Mouse (Mus musculus): ENCODE data around the gene Atxn7. TPM values are rescaled to one million over a fixed set of nuclear protein-coding genes. Genes with fewer than 3 reads are reported as not detected.

Atxn7 gene
- polyA plus RNA-seq, 1 experiment: not detected

DNA sequence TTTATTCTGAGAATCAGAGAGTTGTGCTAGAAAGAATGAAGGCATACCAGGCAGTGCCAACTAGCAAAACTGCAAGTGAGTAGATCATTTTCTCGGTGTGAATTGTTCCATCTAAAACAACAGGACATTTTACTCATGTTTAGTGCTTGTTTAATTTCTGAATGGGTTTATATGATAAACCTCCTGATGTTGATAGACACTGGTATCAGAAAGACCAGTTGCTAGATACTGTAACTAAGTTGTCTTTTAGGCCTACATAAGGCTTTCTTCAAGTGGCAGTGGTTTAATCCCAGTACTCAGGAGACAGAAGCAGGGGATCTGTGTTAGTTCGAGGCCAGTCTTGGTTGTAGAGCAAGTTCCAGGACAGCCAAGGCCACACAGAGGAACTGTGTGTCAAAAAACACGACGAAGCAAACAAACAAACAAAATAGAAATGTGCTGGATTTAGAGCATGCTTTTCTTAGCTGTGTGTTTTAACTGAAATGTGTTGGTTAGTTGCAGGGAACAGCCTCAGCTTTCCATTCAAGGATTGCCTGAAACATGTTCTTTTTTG is 125.5 kb downstream of the Atxn7 start:
- no peak for TF ChIP-seq CTCF (IDR thresholded peaks at IDR 0.05; ENCODE audit: insufficient read depth, low read depth, low read length)
- no peak for TF ChIP-seq POLR2A (IDR thresholded peaks at IDR 0.05; ENCODE audit: insufficient read depth, low read depth, low read length)
- no peaks in the 10 kb centered on the region for H3K4me1 ChIP-seq (ENCODE audit: control insufficient read depth, insufficient read depth, low read length)
- no peak overlapping the region for H3K27ac ChIP-seq (ENCODE audit: insufficient read depth, low read depth, low read length)
- no peak overlapping the region for H3K4me3 ChIP-seq (ENCODE audit: insufficient read depth, low read depth, low read length)
- 55% methylated on average over 4 of the region's 4 CpGs for WGBS

DNA sequence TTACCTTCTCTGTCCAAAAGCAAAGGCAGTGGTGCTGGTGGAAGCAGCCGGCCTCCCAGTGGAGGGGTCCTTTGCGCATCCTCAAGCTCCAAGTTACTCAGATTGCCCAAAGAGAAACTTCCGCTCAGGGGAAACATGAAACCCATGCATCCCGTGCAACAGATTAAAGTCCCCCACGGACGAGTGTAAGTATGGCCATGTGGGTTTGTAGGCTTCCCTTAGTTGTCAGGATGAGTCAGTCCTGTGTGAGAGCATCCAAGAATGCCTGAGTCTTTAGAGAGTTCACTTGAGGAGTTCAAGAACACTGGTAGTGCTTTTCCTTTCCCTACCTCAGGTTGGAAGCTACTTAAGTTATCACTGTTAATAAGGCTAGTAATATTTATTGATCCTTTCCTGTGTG is 126.1 kb downstream of the Atxn7 start:
- Histone ChIP-seq H3K4me1 (ENCODE audit: control insufficient read depth, insufficient read depth, low read length) (no peaks in the 10 kb centered on the region), H3K27ac (ENCODE audit: insufficient read depth, low read depth, low read length) (no peak overlapping the region), H3K4me3 (ENCODE audit: insufficient read depth, low read depth, low read length) (no peak overlapping the region)
- 82% methylated on average over 6 of the region's 6 CpGs for WGBS
- no peak for TF ChIP-seq CTCF (IDR thresholded peaks at IDR 0.05; ENCODE audit: insufficient read depth, low read depth, low read length)
- no peak for TF ChIP-seq POLR2A (IDR thresholded peaks at IDR 0.05; ENCODE audit: insufficient read depth, low read depth, low read length)

DNA sequence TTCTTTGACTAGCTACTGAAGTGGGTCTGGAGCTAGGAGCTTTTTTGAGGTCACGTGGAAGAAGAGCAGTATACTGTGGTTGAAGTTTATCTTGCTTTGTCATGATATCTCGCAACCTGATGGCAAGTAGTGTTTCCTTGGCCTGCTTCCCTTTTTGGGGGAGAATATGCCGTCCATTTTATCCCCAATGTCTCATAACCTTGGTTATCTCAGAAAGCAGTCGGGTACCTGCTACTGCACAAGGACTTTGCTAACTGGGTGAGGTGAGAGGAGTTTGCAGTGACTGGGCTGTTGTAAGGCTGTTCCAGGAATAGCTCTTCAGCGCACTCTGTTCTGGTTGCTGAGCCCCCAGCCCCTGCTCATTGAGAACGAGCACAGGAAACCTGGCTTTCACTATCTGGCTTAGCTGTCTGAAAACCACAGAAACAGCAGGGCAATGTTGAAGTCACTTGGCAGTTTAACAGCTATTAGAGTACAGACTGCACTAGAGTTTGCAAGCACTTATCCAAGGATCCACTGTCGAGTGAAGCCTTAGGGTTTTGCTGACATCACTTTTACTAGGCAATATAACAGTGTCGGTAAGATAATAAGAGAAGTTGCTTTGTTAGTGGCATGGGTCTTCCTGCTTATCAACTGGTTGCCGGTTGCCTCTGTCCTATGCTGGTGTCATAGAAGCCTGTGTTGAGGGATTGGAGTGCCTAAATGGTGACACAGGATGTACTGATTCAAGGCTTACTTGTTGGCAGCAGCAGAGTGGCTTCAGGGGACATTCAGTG is 127.0 kb downstream of the Atxn7 start:
- no peak overlapping the region for H3K27ac ChIP-seq (ENCODE audit: insufficient read depth, low read depth, low read length)
- H3K4me1 ChIP-seq (ENCODE audit: control insufficient read depth, insufficient read depth, low read length): no peaks in the 10 kb centered on the region
- TF ChIP-seq POLR2A (IDR thresholded peaks at IDR 0.05; ENCODE audit: insufficient read depth, low read depth, low read length) (no peak), CTCF (IDR thresholded peaks at IDR 0.05; ENCODE audit: insufficient read depth, low read depth, low read length) (no peak)
- WGBS: 81% methylated on average over 9 of the region's 9 CpGs
- H3K4me3 ChIP-seq (ENCODE audit: insufficient read depth, low read depth, low read length): no peak overlapping the region

DNA sequence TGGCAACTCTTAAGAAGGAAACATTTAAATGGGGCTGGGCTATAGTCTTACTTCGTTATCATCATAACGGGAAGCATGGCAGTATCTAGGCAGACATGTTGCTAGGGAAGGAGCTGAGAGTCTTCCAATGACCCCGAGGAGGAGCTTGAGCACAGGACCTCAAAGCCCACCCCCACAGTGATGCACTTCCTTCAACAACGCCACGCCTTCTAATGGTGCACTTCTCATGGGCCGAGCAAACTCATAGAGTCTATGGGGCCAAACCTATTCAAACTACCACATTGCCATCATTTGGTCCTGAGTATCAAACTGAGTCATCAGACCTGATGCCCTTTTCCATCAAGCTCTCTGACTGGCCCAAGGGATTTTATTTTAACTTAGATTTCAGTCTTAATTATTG is 129.3 kb downstream of the Atxn7 start:
- TF ChIP-seq POLR2A (IDR thresholded peaks at IDR 0.05; ENCODE audit: insufficient read depth, low read depth, low read length) (no peak), CTCF (IDR thresholded peaks at IDR 0.05; ENCODE audit: insufficient read depth, low read depth, low read length) (no peak)
- 91% methylated on average over 6 of the region's 6 CpGs for WGBS
- Histone ChIP-seq H3K27ac (ENCODE audit: insufficient read depth, low read depth, low read length) (no peak overlapping the region), H3K4me1 (ENCODE audit: control insufficient read depth, insufficient read depth, low read length) (no peaks in the 10 kb centered on the region), H3K4me3 (ENCODE audit: insufficient read depth, low read depth, low read length) (no peak overlapping the region)

DNA sequence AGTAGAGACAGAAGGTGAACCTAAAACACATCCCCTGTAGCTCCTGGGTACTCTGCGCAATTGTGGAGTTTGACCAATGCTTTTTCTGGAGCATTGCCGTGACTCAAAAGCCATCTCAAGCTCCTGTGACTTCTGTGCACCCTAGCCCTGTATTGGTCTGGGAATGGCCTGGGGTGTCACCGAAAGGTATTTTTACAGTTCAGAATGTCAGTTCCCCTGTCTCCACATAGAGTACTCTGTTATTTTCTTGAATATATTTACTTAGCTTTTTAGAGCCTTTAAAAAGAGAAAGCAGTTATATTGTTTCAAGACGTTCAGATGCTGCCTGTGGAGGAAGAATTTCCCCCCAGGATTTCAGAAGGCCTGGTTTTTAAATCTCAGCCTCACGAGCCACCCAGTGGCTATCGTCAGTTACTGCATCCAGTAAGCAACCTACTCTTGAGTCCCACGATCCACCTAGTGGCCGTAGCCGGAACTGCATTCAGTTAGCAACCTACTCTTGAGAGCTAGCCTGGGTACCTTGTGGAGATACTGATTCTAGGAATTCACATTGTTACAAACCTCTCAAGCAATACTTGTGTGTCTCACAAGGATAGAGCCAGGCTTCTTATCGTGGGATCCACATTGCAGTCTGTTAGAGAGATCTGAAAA is 137.2 kb downstream of the Atxn7 start:
- Histone ChIP-seq H3K4me3 (ENCODE audit: insufficient read depth, low read depth, low read length) (no peak overlapping the region), H3K27ac (ENCODE audit: insufficient read depth, low read depth, low read length) (no peak overlapping the region), H3K4me1 (ENCODE audit: control insufficient read depth, insufficient read depth, low read length) (no peaks in the 10 kb centered on the region)
- TF ChIP-seq POLR2A (IDR thresholded peaks at IDR 0.05; ENCODE audit: insufficient read depth, low read depth, low read length): no peak
- 24% methylated on average over 10 of the region's 10 CpGs for WGBS

DNA sequence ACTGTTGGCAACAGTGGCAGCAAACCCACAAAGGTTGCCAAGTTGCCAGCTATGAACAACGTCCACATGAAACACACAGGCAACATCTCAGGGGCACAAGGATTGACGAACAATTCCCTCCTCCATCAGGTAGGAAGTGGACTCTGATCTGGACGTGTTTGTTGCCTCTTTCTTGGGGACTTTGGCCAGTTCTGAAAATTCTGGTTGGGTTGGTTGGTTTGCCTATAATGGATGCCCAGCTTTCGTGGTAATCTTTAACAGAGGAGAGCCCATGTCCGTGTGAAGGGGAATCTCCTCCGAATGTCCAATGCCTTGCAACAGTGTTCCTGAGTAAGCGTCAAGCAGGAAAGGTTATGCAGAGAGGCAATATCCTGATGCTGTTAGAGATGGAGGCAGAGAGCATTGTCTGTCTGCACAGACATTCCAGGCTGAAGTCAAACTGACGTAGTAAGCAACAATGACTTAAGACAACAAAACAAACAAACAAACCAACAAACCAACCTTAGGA is 139.6 kb downstream of the Atxn7 start:
- TF ChIP-seq POLR2A (IDR thresholded peaks at IDR 0.05; ENCODE audit: insufficient read depth, low read depth, low read length) (no peak), CTCF (IDR thresholded peaks at IDR 0.05; ENCODE audit: insufficient read depth, low read depth, low read length) (no peak)
- H3K4me3 ChIP-seq (ENCODE audit: insufficient read depth, low read depth, low read length): no peak overlapping the region
- H3K4me1 ChIP-seq (ENCODE audit: control insufficient read depth, insufficient read depth, low read length): no peaks in the 10 kb centered on the region
- WGBS: 88% methylated on average over 8 of the region's 8 CpGs
- H3K27ac ChIP-seq (ENCODE audit: insufficient read depth, low read depth, low read length): no peak overlapping the region

DNA sequence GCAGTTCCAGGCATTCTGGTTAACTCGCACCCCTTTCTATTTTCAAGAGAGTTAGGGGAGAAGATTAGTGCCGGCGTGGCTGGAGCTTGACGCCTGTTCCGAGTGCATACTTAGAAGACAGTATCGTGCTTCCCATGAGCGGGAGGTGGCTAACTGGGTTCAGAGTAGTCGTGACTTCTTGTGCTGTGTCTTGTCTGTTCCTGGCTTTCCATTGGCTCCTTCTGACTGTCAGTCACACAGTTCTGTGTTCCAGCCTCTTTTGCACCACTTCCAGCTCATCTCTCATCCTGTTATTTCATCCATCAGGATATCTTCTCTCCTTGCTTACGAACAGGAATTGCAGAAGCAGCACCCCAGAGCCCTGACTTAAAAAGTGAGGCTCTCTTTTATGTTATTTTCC is 140.1 kb downstream of the Atxn7 start:
- Histone ChIP-seq H3K27ac (ENCODE audit: insufficient read depth, low read depth, low read length) (no peak overlapping the region), H3K4me3 (ENCODE audit: insufficient read depth, low read depth, low read length) (no peak overlapping the region), H3K4me1 (ENCODE audit: control insufficient read depth, insufficient read depth, low read length) (no peaks in the 10 kb centered on the region)
- TF ChIP-seq POLR2A (IDR thresholded peaks at IDR 0.05; ENCODE audit: insufficient read depth, low read depth, low read length) (no peak), CTCF (IDR thresholded peaks at IDR 0.05; ENCODE audit: insufficient read depth, low read depth, low read length) (no peak)
- WGBS: 91% methylated on average over 9 of the region's 9 CpGs

DNA sequence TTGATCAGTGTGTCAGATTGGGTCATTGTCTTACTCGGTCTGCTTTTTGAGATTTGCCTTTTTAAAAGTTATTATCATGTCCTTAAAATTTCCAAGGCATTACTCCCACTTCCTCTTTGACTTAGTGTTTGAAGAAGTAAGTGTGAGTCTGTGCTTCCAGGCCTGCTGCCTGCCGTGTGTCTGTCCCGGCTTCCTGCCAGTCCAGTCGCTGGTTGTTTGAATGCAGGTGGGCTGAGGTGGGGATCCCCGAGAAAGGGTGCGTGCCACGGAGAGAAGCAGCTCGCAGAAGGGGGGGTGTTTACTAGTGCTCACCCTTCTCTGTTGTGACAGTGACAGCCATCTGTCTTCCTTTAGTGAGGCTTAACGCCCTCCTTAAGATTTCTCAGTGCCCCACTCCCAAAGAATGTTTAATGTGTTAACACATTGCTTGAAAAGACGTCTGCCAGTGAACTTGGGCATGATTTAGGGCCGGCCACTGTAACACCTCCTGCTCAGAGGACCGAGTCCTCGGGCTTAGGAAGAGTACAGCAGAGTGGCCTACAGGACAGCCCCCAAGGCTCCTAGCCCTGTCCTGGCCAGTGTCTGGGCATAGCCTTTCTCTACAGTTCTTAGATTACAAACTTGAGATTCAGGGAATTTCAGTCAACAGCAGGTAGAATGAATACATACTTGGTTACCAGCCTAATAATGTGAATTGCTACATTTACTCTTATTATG is 143.1 kb downstream of the Atxn7 start:
- 76% methylated on average over 13 of the region's 13 CpGs for WGBS

More for the DNA sequence above, 143.1 kb downstream of the Atxn7 start:
- Histone ChIP-seq H3K4me3 (ENCODE audit: insufficient read depth, low read depth, low read length) (no peak overlapping the region), H3K4me1 (ENCODE audit: control insufficient read depth, insufficient read depth, low read length) (no peaks in the 10 kb centered on the region), H3K27ac (ENCODE audit: insufficient read depth, low read depth, low read length) (no peak overlapping the region)
- TF ChIP-seq CTCF (IDR thresholded peaks at IDR 0.05; ENCODE audit: insufficient read depth, low read depth, low read length): no peak
- TF ChIP-seq POLR2A (IDR thresholded peaks at IDR 0.05; ENCODE audit: insufficient read depth, low read depth, low read length): no peak
